Mouse (Mus musculus) small intestine, adult 2 months (tissue): ENCODE data around the gene Cphx1.
"Not testable (repeated sequence)": the region's sequence is repeated elsewhere in the genome, so short reads cannot be mapped to it uniquely, and the experiment has no call there.

Experiments used
- CTCF ChIP-seq: fragments of 200-500 bp; IDR thresholded peaks from 2 replicates; pipeline ENCODE4 v1.5.1; 2012; ENCODE audit warnings: low read depth, mild to moderate bottlenecking, control low read depth, inconsistent platforms, low read length, moderate library complexity, mixed read lengths; ENCODE audit not compliant: insufficient replicate concordance, insufficient read length; ENCODE audit errors: extremely low read depth
- POLR2A ChIP-seq: fragments of 200-500 bp; IDR thresholded peaks from 2 replicates; pipeline ENCODE4 v1.6.1; 2012; ENCODE audit warnings: low read depth, mild to moderate bottlenecking, control low read depth, inconsistent platforms, low read length, moderate library complexity

GRCm38 (mm10) chr14:25908976-25909375 lies 29.1 kb upstream of the Cphx1 start:
- TF ChIP-seq CTCF, POLR2A: not testable (repeated sequence)
